Mouse (Mus musculus) c-Kit-negative CD71-positive TER-119-positive erythroid progenitor cells, embryonic 14.5 days (primary cell): ENCODE measurements around the gene Sprr2a2.
"Not testable (repeated sequence)": the region's sequence is repeated elsewhere in the genome, so short reads cannot be mapped to it uniquely, and the experiment has no call there.

ENCODE experiments used
- DNase-seq: peaks from one replicate; pipeline ENCODE4 v3.0.0-alpha.2; 2013; ENCODE audit warnings: low read depth, low spot score

Gene Sprr2a2

GRCm38 (mm10) chr3:92215569-92215968, at the start of gene Sprr2a2, which contains the start of gene Sprr2a1:
Gene Sprr2a2, plus strand, starts transcription at chr3:92215920.
Gene Sprr2a1, plus strand, starts transcription at chr3:92215799.
- DNase-seq: not testable (repeated sequence)

- DNase-seq: no peak
These were observed 45.9 kb upstream of the Sprr2a2 start for GRCm38 (mm10) chr3:92169847-92170246.

GRCm38 (mm10) chr3:92176880-92177279, 38.8 kb upstream of the Sprr2a2 start:
- no peak for DNase-seq

GRCm38 (mm10) chr3:92195512-92196200, 20.1 kb upstream of the Sprr2a2 start:
- DNase-seq: no peak

GRCm38 (mm10) chr3:92211133-92211925, 4.4 kb upstream of the Sprr2a2 start:
- DNase-seq: not testable (repeated sequence)

- not testable (repeated sequence) for DNase-seq
These were observed 3.7 kb upstream of the Sprr2a2 start for GRCm38 (mm10) chr3:92212059-92212458.

- not testable (repeated sequence) for DNase-seq
These were observed 2.1 kb upstream of the Sprr2a2 start for GRCm38 (mm10) chr3:92213651-92214050.

- DNase-seq: not testable (repeated sequence)
These were observed 3.3 kb downstream of the Sprr2a2 start for GRCm38 (mm10) chr3:92219031-92219430.

GRCm38 (mm10) chr3:92223708-92224107, 8.0 kb downstream of the Sprr2a2 start:
- DNase-seq: not testable (repeated sequence)

GRCm38 (mm10) chr3:92227410-92227809, 11.7 kb downstream of the Sprr2a2 start:
- DNase-seq: not testable (repeated sequence)

- DNase-seq: not testable (repeated sequence)
These were observed 20.9 kb downstream of the Sprr2a2 start for GRCm38 (mm10) chr3:92236463-92237189.

GRCm38 (mm10) chr3:92238736-92239135, 23.0 kb downstream of the Sprr2a2 start:
- not testable (repeated sequence) for DNase-seq

- not testable (repeated sequence) for DNase-seq
These were observed 23.5 kb downstream of the Sprr2a2 start for GRCm38 (mm10) chr3:92239197-92239596.

GRCm38 (mm10) chr3:92244833-92245232, 29.1 kb downstream of the Sprr2a2 start:
- not testable (repeated sequence) for DNase-seq

- DNase-seq: not testable (repeated sequence)
These were observed 30.5 kb downstream of the Sprr2a2 start for GRCm38 (mm10) chr3:92246245-92246644.

GRCm38 (mm10) chr3:92248494-92248893, 32.8 kb downstream of the Sprr2a2 start:
- DNase-seq: not testable (repeated sequence)

- not testable (repeated sequence) for DNase-seq
These were observed 34.7 kb downstream of the Sprr2a2 start for GRCm38 (mm10) chr3:92250450-92250849.

GRCm38 (mm10) chr3:92253860-92254259, 38.1 kb downstream of the Sprr2a2 start:
- DNase-seq: not testable (repeated sequence)

GRCm38 (mm10) chr3:92258526-92258925, 42.8 kb downstream of the Sprr2a2 start:
- not testable (repeated sequence) for DNase-seq

GRCm38 (mm10) chr3:92263462-92263861, 47.7 kb downstream of the Sprr2a2 start:
- DNase-seq: not testable (repeated sequence)

GRCm38 (mm10) chr3:92271414-92271985, 55.8 kb downstream of the Sprr2a2 start:
- DNase-seq: not testable (repeated sequence)
